Mouse (Mus musculus) MN1 (cell line): ENCODE measurements around the gene Igf2r.

ENCODE experiments used
- DNase-seq: peaks from one replicate; pipeline ENCODE4 v3.0.0-alpha.2; 2016; ENCODE audit warnings: low spot score

Igf2r gene

GRCm38 (mm10) chr17:12769380-12769921, at the start of gene Igf2r:
Igf2r (minus strand) TSS chr17:12769664.
- DNase-seq = no peak

- DNase-seq = no peak
Measured at GRCm38 (mm10) chr17:12815885-12816284, 46.4 kb upstream of the Igf2r start.

GRCm38 (mm10) chr17:12814502-12814901, 45.0 kb upstream of the Igf2r start:
- DNase-seq = no peak

- no peak for DNase-seq
Measured at GRCm38 (mm10) chr17:12810973-12811303, 41.5 kb upstream of the Igf2r start.

GRCm38 (mm10) chr17:12810103-12810972, 40.9 kb upstream of the Igf2r start:
- DNase-seq = peak; percentile 88

GRCm38 (mm10) chr17:12808851-12809250, 39.4 kb upstream of the Igf2r start:
- DNase-seq = no peak

GRCm38 (mm10) chr17:12804584-12805445, 35.4 kb upstream of the Igf2r start:
- no peak for DNase-seq

GRCm38 (mm10) chr17:12801861-12802540, 32.5 kb upstream of the Igf2r start:
- no peak for DNase-seq

- DNase-seq = no peak
Measured at GRCm38 (mm10) chr17:12799368-12800275, 30.2 kb upstream of the Igf2r start.

- no peak for DNase-seq
Measured at GRCm38 (mm10) chr17:12798571-12798970, 29.1 kb upstream of the Igf2r start.

- no peak for DNase-seq
Measured at GRCm38 (mm10) chr17:12797427-12798029, 28.1 kb upstream of the Igf2r start.

GRCm38 (mm10) chr17:12796633-12797032, 27.2 kb upstream of the Igf2r start:
- no peak for DNase-seq

GRCm38 (mm10) chr17:12793660-12794406, 24.4 kb upstream of the Igf2r start:
- peak; percentile 45 for DNase-seq

- DNase-seq = peak; percentile 58
Measured at GRCm38 (mm10) chr17:12792422-12793206, 23.1 kb upstream of the Igf2r start.

GRCm38 (mm10) chr17:12791420-12791819, 22.0 kb upstream of the Igf2r start:
- peak; percentile 66 for DNase-seq

GRCm38 (mm10) chr17:12791079-12791406, 21.6 kb upstream of the Igf2r start:
- DNase-seq = no peak

- DNase-seq = peak; percentile 97
Measured at GRCm38 (mm10) chr17:12790353-12791078, 21.1 kb upstream of the Igf2r start.
